Mouse (Mus musculus) brain, embryonic 14.5 days (tissue): ENCODE results near the gene Dtx2.

Experiments used
- CTCF ChIP-seq: fragments of 200-500 bp; IDR thresholded peaks from 2 replicates; pipeline ENCODE4 v1.5.1; 2012; ENCODE audit warnings: inconsistent platforms, mild to moderate bottlenecking, moderate library complexity, borderline replicate concordance; ENCODE audit not compliant: insufficient read depth, insufficient read length; ENCODE audit errors: extremely low read depth
- POLR2A ChIP-seq: fragments of 200-500 bp; IDR thresholded peaks from 2 replicates; pipeline ENCODE4 v1.6.1; 2012; ENCODE audit warnings: mild to moderate bottlenecking, inconsistent platforms, borderline replicate concordance; ENCODE audit not compliant: poor library complexity, insufficient read depth, insufficient read length, severe bottlenecking; ENCODE audit errors: extremely low read depth

GRCm38 (mm10) chr5:136040210-136040609, 45.6 kb downstream of the Dtx2 start:
- TF ChIP-seq POLR2A (no peak), CTCF (no peak)
